Mouse (Mus musculus): Measurements from ENCODE around the gene Emc10.

Gene Emc10

GRCm38 (mm10) chr7:44495992-44496770 is at the start of gene Emc10, which contains the start of gene Fam71e1:
TSS of gene Emc10 (minus strand) at chr7:44496529.
TSS of gene Fam71e1 (plus strand) at chr7:44496581.
- in situ Hi-C loops (cut with MboI; ENCODE audit: low sequenced_read_pairs) = no loop called here

GRCm38 (mm10) chr7:44543071-44543470 is 46.7 kb upstream of the Emc10 start:
- in situ Hi-C loops (cut with MboI; ENCODE audit: low sequenced_read_pairs) = no loop called here

GRCm38 (mm10) chr7:44542555-44542954 is 46.2 kb upstream of the Emc10 start:
- in situ Hi-C loops (cut with MboI; ENCODE audit: low sequenced_read_pairs) = no loop called here

GRCm38 (mm10) chr7:44538756-44539624 is 42.7 kb upstream of the Emc10 start:
- in situ Hi-C loops (cut with MboI; ENCODE audit: low sequenced_read_pairs) = no loop called here

GRCm38 (mm10) chr7:44537496-44537895 is 41.2 kb upstream of the Emc10 start:
- in situ Hi-C loops (cut with MboI; ENCODE audit: low sequenced_read_pairs) = no loop called here

GRCm38 (mm10) chr7:44537009-44537408 is 40.7 kb upstream of the Emc10 start:
- in situ Hi-C loops (cut with MboI; ENCODE audit: low sequenced_read_pairs) = no loop called here

GRCm38 (mm10) chr7:44536590-44536968 is 40.2 kb upstream of the Emc10 start:
- in situ Hi-C loops (cut with MboI; ENCODE audit: low sequenced_read_pairs) = no loop called here

GRCm38 (mm10) chr7:44535657-44536589 is 39.6 kb upstream of the Emc10 start:
- in situ Hi-C loops (cut with MboI; ENCODE audit: low sequenced_read_pairs) = no loop called here

- in situ Hi-C loops (cut with MboI; ENCODE audit: low sequenced_read_pairs) = no loop called here
These were observed 38.5 kb upstream of the Emc10 start for GRCm38 (mm10) chr7:44534656-44535441.

- in situ Hi-C loops (cut with MboI; ENCODE audit: low sequenced_read_pairs) = no loop called here
These were observed 37.9 kb upstream of the Emc10 start for GRCm38 (mm10) chr7:44534242-44534641.

- in situ Hi-C loops (cut with MboI; ENCODE audit: low sequenced_read_pairs) = no loop called here
These were observed 37.4 kb upstream of the Emc10 start for GRCm38 (mm10) chr7:44533746-44534045.

- in situ Hi-C loops (cut with MboI; ENCODE audit: low sequenced_read_pairs) = no loop called here
These were observed 36.8 kb upstream of the Emc10 start for GRCm38 (mm10) chr7:44532918-44533745.

- in situ Hi-C loops (cut with MboI; ENCODE audit: low sequenced_read_pairs) = no loop called here
These were observed 35.8 kb upstream of the Emc10 start, which contains the start of gene Spib for GRCm38 (mm10) chr7:44531946-44532732. TSS of gene Spib (minus strand) at chr7:44532071.

- in situ Hi-C loops (cut with MboI; ENCODE audit: low sequenced_read_pairs) = no loop called here
These were observed 34.9 kb upstream of the Emc10 start for GRCm38 (mm10) chr7:44531207-44531606.

GRCm38 (mm10) chr7:44530507-44530906 is 34.2 kb upstream of the Emc10 start:
- in situ Hi-C loops (cut with MboI; ENCODE audit: low sequenced_read_pairs) = no loop called here

GRCm38 (mm10) chr7:44529518-44529917 is 33.2 kb upstream of the Emc10 start:
- in situ Hi-C loops (cut with MboI; ENCODE audit: low sequenced_read_pairs) = no loop called here

- in situ Hi-C loops (cut with MboI; ENCODE audit: low sequenced_read_pairs) = no loop called here
These were observed 31.4 kb upstream of the Emc10 start for GRCm38 (mm10) chr7:44527483-44528398.

Measured in CH12F3 (cell line).